Mouse (Mus musculus): ENCODE measurements around the gene Slc12a9.

DNA sequence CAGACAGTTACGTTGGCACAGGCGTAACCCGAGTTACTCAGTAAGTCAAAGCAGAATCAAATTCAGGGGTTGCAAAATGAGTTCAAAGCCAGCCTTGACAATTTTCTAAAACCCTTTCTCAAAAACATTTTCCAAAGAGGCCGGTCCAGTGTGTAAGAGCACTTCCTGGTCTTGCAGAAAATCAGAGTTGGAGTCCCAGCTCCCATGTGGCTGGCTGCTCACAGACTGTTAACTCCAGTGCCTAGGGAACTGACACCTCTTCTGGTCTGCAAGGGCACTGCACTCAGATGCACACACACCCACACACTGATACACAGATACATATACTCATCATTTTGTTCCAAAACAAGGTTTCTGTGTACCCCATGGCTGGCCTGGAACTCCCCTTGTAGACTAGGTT lies 25.0 kb downstream of the Slc12a9 start:
- TF ChIP-seq CTCF (IDR thresholded peaks at IDR 0.05; ENCODE audit: low read depth, low read length) (no peak), TAL1 (conservative IDR thresholded peaks at IDR 0.05; ENCODE audit: low read depth, low read length) (no peak)

Data from G1E (cell line).